Mouse (Mus musculus): Measurements from ENCODE around the gene Usf3.

Usf3 gene

GRCm38 (mm10) chr16:44226706-44227291 is 53.8 kb downstream of the Usf3 start:
- DNase-seq (ENCODE audit: low read depth, low spot score) = no peak

GRCm38 (mm10) chr16:44233019-44233418 is 60.0 kb downstream of the Usf3 start:
- no peak for DNase-seq (ENCODE audit: low read depth, low spot score)

- DNase-seq (ENCODE audit: low read depth, low spot score) = no peak
Observed at GRCm38 (mm10) chr16:44237836-44238235, 64.8 kb downstream of the Usf3 start.

GRCm38 (mm10) chr16:44238835-44239263 is 65.8 kb downstream of the Usf3 start:
- no peak for DNase-seq (ENCODE audit: low read depth, low spot score)

- no peak for DNase-seq (ENCODE audit: low read depth, low spot score)
Observed at GRCm38 (mm10) chr16:44240406-44240805, 67.4 kb downstream of the Usf3 start.

GRCm38 (mm10) chr16:44242633-44243032 is 69.6 kb downstream of the Usf3 start:
- peak; percentile 42 for DNase-seq (ENCODE audit: low read depth, low spot score)

GRCm38 (mm10) chr16:44243323-44243722 is 70.3 kb downstream of the Usf3 start:
- DNase-seq (ENCODE audit: low read depth, low spot score) = no peak

- DNase-seq (ENCODE audit: low read depth, low spot score) = no peak
Observed at GRCm38 (mm10) chr16:44249985-44250384, 76.9 kb downstream of the Usf3 start.

- no peak for DNase-seq (ENCODE audit: low read depth, low spot score)
Observed at GRCm38 (mm10) chr16:44252735-44253134, 79.7 kb downstream of the Usf3 start.

GRCm38 (mm10) chr16:44253797-44254634 is 81.0 kb downstream of the Usf3 start:
- no peak for DNase-seq (ENCODE audit: low read depth, low spot score)

- DNase-seq (ENCODE audit: low read depth, low spot score) = no peak
Observed at GRCm38 (mm10) chr16:44254698-44255097, 81.7 kb downstream of the Usf3 start.

- DNase-seq (ENCODE audit: low read depth, low spot score) = no peak
Observed at GRCm38 (mm10) chr16:44257476-44257875, 84.4 kb downstream of the Usf3 start.

- DNase-seq (ENCODE audit: low read depth, low spot score) = no peak
Observed at GRCm38 (mm10) chr16:44264916-44265315, 91.9 kb downstream of the Usf3 start.

- no peak for DNase-seq (ENCODE audit: low read depth, low spot score)
Observed at GRCm38 (mm10) chr16:44265562-44265961, 92.5 kb downstream of the Usf3 start.

- no peak for DNase-seq (ENCODE audit: low read depth, low spot score)
Observed at GRCm38 (mm10) chr16:44268541-44269215, 95.6 kb downstream of the Usf3 start.

GRCm38 (mm10) chr16:44269578-44269977 is 96.5 kb downstream of the Usf3 start:
- DNase-seq (ENCODE audit: low read depth, low spot score) = no peak

GRCm38 (mm10) chr16:44270606-44271005 is 97.6 kb downstream of the Usf3 start:
- DNase-seq (ENCODE audit: low read depth, low spot score) = no peak

GRCm38 (mm10) chr16:44271371-44272038 is 98.5 kb downstream of the Usf3 start:
- DNase-seq (ENCODE audit: low read depth, low spot score) = no peak
